Mouse (Mus musculus): ENCODE results near the gene Olfr153. TPM values are rescaled to one million over a fixed set of nuclear protein-coding genes. Genes with fewer than 3 reads are reported as not detected.

The Olfr153 gene
- not detected in 2 replicates for polyA plus RNA-seq (2021; fragmentation: Nextera tagmentation)
- long read RNA-seq, experiment 1: 0 reads
- long read RNA-seq, experiment 2: 0 reads

DNA sequence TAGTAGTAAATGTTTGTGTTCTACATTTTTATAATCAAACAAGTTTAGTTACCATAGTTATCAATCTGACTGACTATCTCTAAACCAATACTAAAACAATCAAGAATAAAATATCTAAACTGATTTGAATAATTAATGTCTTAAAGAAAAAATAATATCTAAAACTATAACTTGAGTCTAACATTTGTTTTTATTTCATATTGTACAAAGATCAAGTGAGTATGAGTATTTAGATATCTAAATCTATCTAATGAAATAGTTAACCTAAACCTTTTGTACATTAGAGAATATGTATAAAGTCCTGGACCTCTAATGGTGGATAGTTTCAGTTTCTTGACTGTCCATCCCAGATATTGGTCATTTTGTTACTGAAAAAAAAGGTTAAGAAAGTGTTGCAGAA, at the start of gene Olfr153:
Gene Olfr153 (plus strand): TSS at position 301 of the 400 bp plus-strand sequence.

GRCm38 (mm10) chr2:87496993-87497392, 34.6 kb upstream of the Olfr153 start, which contains the start of gene Pramel7:
Pramel7 (minus strand) TSS chr2:87497093.

DNA sequence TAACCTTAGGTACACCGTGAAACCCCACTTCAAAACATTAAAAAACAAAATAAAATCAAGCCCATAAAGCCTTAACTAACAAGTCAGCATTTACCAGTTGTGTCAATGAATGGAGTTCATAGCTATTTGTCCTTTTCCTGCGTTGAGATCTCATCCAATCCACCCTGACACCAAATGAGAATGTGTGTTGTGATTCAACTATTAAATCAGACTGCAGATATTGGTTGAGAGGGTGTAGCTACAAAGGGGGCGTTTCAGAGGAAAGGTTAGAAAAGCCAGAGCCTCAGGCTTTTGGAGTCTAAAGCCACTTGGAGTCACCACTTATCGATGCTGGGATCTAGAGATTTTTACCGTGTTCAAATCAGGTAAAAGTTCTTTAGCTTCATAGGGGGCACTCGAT, 25.3 kb upstream of the Olfr153 start, which contains the start of gene Pramel6:
Gene Pramel6 (plus strand): TSS at position 301 of the 400 bp plus-strand sequence.

GRCm38 (mm10) chr2:87545442-87545841, 13.8 kb downstream of the Olfr153 start, which contains the start of gene Olfr1128:
Olfr1128 (minus strand) TSS chr2:87545542.

GRCm38 (mm10) chr2:87573602-87574001, 42.0 kb downstream of the Olfr153 start, which contains the start of gene Olfr1129:
Olfr1129 (plus strand) TSS chr2:87573902.

Other genes starting within 250 kb of the Olfr153 start
- gene Olfr1118, start 224.2 kb upstream of the Olfr153 start, polyA plus RNA-seq (2021; fragmentation: Nextera tagmentation): not detected in 2 replicates
- not detected in 2 replicates for gene Olfr1120, start 177.0 kb upstream of the Olfr153 start, polyA plus RNA-seq (2021; fragmentation: Nextera tagmentation)
- not detected in 2 replicates for gene Olfr1121, start 161.9 kb upstream of the Olfr153 start, polyA plus RNA-seq (2021; fragmentation: Nextera tagmentation)
- not detected in 2 replicates for gene Olfr1122, start 145.9 kb upstream of the Olfr153 start, polyA plus RNA-seq (2021; fragmentation: Nextera tagmentation)
- gene Olfr1123, start 115.2 kb upstream of the Olfr153 start, polyA plus RNA-seq (2021; fragmentation: Nextera tagmentation): not detected in 2 replicates
- gene Olfr1124, start 101.5 kb upstream of the Olfr153 start, polyA plus RNA-seq (2021; fragmentation: Nextera tagmentation): 0.09 and 0.18 TPM in 2 replicates
- gene Olfr1126, start 77.8 kb upstream of the Olfr153 start, polyA plus RNA-seq (2021; fragmentation: Nextera tagmentation): not detected in 2 replicates
- gene Pramel7, start 34.7 kb upstream of the Olfr153 start, polyA plus RNA-seq (2021; fragmentation: Nextera tagmentation): not detected in 2 replicates
- not detected in 2 replicates for gene Pramel6, start 25.2 kb upstream of the Olfr153 start, polyA plus RNA-seq (2021; fragmentation: Nextera tagmentation)
- gene Olfr1128, start 13.7 kb downstream of the Olfr153 start, polyA plus RNA-seq (2021; fragmentation: Nextera tagmentation): not detected in 2 replicates
- gene Olfr1129, start 42.1 kb downstream of the Olfr153 start, polyA plus RNA-seq (2021; fragmentation: Nextera tagmentation): not detected in 2 replicates
- not detected in 2 replicates for gene Olfr1130, start 74.4 kb downstream of the Olfr153 start, polyA plus RNA-seq (2021; fragmentation: Nextera tagmentation)
- not detected in 2 replicates for gene Olfr1131, start 95.3 kb downstream of the Olfr153 start, polyA plus RNA-seq (2021; fragmentation: Nextera tagmentation)
- not detected in 2 replicates for gene Olfr1132, start 105.7 kb downstream of the Olfr153 start, polyA plus RNA-seq (2021; fragmentation: Nextera tagmentation)
- gene Olfr1133, start 115.6 kb downstream of the Olfr153 start, polyA plus RNA-seq (2021; fragmentation: Nextera tagmentation): not detected in 2 replicates
- gene Olfr1134, start 126.7 kb downstream of the Olfr153 start, polyA plus RNA-seq (2021; fragmentation: Nextera tagmentation): not detected in 2 replicates
- not detected in 2 replicates for gene Olfr1135, start 141.9 kb downstream of the Olfr153 start, polyA plus RNA-seq (2021; fragmentation: Nextera tagmentation)
- not detected in 2 replicates for gene Olfr1136, start 162.2 kb downstream of the Olfr153 start, polyA plus RNA-seq (2021; fragmentation: Nextera tagmentation)
- gene Olfr1137, start 181.4 kb downstream of the Olfr153 start, polyA plus RNA-seq (2021; fragmentation: Nextera tagmentation): not detected in 2 replicates
- not detected in 2 replicates for gene Olfr1138, start 208.2 kb downstream of the Olfr153 start, polyA plus RNA-seq (2021; fragmentation: Nextera tagmentation)
- not detected in 2 replicates for gene Olfr1140, start 212.0 kb downstream of the Olfr153 start, polyA plus RNA-seq (2021; fragmentation: Nextera tagmentation)
- not detected in 2 replicates for gene Olfr1141, start 222.2 kb downstream of the Olfr153 start, polyA plus RNA-seq (2021; fragmentation: Nextera tagmentation)
- gene Olfr152, start 247.7 kb downstream of the Olfr153 start, polyA plus RNA-seq (2021; fragmentation: Nextera tagmentation): not detected in 2 replicates